Mouse (Mus musculus) cerebellum, adult 8-10 months (tissue): ENCODE data around the gene Zfp30.

Source experiments
- DNase-seq: peaks from one replicate; pipeline ENCODE4 v3.0.0; 2022

Zfp30 gene

GRCm38 (mm10) chr7:29783871-29784551 is at the start of gene Zfp30:
Gene Zfp30, plus strand, starts transcription at chr7:29783998.
- peak; percentile 80 for DNase-seq

DNA sequence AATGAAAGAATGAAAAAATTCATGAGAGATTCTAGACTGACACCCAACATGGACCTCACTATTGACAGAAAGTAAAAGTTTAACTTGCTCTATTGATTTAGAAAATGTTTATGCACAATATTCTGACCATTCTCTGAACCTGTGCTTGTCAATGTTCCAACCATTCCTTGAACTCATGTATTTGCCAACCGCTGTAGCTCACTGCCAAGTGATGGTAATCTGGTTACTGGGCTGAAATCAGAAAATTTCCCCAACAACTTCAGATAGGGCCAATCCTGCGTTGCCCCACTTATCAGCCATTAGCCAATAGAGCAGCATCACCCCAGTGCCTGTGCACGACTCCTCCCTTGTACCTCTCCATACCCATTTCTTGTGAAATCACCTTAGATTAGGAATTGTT is 41.5 kb upstream of the Zfp30 start:
- DNase-seq, result no peak

- DNase-seq, result no peak
Measured at GRCm38 (mm10) chr7:29760476-29760875, 23.3 kb upstream of the Zfp30 start.

GRCm38 (mm10) chr7:29764702-29765101 is 19.1 kb upstream of the Zfp30 start:
- DNase-seq, result no peak

GRCm38 (mm10) chr7:29767058-29767686 is 16.6 kb upstream of the Zfp30 start:
- peak; percentile 83 for DNase-seq

DNA sequence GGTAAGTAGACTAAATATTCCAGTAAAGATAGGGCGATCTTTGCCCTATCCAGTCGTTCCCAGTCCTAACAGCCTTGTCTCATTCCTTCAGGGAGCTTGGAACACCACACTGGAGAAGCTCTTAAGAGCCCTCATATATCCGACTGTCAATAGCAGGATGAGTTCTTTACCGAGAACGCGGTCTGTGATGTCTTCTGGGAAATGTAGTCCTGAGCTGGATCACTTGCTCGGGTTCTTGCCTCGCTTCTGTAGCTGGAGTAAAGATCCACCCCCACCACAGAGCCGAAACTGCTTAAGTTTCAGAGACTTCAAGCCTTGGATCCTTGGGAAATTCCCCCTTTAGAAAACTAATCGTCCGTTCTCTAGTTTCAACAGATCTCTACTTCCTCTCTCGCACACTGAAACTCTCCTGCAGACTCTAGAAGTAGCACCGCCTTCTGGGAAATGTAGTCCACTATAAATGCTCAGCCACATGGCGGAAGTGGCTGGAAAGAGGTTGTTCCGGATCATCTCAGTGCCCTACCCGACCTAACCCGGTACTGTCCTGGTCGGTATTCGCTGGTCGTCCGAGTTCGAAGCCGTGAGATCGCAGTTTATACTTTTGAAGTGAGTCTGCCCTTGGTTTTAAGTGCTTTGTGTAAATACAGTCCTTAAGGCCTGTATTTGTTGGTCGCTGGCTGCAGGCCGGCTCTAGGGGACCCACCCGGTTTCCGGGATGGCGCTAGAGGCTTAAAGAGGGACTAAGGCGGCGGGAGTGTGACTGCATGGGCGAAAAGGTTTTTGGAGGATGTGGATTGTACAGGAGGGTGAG is 15.5 kb upstream of the Zfp30 start, which contains the start of gene Zfp84:
Gene Zfp84 (plus strand): TSS at position 463 of the 811 bp plus-strand sequence.
- peak; percentile 85 for DNase-seq

DNA sequence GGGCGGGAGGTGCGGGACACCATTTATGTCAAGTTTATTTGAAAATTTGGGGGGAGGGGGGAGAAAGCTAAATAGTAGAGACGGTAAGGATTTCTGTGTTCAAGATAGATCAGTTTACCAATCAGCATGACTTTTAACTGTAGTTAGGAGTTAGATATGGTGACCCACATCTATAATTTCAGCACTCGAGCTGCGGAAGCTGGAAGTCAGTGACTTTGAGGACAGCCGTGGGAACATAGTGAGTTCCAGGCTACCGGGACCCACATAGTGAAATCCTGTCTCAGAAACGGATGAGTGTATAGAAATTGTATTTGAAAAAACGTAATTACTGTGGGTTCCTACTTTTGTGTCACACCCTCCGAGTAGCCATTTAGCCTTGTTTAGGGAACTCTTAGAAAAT is 14.8 kb upstream of the Zfp30 start:
- no peak for DNase-seq

DNA sequence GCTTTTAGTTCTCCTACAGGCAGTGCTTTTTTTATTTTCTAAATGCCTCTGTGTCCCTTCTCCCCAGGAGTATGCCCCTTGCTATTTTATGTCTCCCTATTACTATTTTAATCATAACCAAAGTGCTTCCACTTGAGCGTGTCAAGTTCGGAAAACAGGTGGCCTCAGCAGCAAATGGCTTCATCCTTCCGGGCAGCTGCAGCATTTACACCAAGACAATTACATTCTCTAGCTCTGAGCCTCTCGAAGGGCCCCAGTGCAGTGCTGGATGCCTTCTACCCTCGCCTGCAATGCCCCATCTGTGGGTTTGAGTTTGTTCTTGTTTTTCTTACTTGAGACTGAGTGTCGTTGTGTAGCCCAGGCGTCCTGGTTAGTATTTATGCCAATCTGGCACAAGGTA is 10.3 kb upstream of the Zfp30 start:
- DNase-seq, result no peak

- DNase-seq, result no peak
Measured at GRCm38 (mm10) chr7:29774371-29774770, 9.4 kb upstream of the Zfp30 start.

- DNase-seq, result no peak
Measured at GRCm38 (mm10) chr7:29776568-29776967, 7.2 kb upstream of the Zfp30 start.

GRCm38 (mm10) chr7:29777372-29777771 is 6.4 kb upstream of the Zfp30 start:
- no peak for DNase-seq

DNA sequence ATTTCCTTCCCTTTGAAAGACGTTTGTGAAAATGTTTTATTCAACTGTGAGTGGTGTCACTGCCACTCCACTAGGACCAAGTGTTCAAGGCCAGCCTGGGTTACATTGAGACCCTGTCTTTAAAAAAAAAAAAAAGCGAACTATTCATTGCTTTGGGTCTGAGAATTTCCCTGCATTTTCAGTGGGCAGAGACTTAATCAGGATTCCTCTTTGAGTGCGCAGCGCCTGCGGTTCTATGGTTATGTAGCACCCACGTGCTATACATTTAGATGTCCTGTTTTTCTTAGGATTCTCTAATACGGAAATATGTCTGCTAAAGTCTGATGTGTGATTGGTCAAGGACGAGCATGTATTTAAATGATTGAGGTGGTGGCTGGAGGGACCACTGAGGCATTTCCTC is 1.2 kb downstream of the Zfp30 start:
- no peak for DNase-seq

- no peak for DNase-seq
Measured at GRCm38 (mm10) chr7:29785888-29786287, 2.1 kb downstream of the Zfp30 start.

DNA sequence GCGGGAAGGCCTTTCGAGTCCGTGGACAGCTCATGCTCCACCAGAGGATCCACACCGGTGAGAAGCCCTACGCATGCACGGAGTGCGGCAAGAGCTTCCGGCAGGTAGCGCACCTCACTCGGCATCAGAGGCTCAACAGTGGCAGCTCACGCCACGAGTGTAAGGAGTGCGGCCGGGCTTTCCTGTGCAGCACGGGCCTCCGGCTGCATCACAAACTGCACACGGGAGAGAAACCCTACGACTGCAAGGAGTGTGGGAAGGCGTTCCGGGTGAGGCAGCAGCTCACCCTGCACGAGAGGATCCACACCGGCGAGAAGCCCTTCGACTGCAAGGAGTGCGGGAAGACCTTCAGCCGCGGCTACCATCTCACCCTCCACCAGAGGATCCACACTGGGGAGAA is 9.1 kb downstream of the Zfp30 start:
- DNase-seq, result no peak

DNA sequence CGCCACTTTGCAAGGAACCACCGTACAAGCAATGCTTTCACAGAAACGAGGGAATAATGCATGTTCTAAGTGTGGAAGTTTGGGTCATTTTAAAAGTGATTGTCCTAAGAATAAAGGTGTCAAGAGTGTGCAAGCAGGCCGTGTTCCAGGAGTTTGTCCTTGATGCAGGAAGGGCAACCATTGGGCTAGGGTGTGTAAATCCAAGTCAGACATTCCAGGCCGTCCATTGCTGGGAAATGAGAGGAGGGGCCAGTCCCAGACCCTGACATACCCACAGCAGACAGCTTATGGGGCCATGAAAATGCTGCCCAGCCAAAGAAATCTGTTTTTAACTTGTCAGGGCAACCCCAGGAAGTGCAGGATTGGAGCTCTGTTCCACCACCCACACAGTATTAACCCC is 23.2 kb downstream of the Zfp30 start:
- no peak for DNase-seq

DNA sequence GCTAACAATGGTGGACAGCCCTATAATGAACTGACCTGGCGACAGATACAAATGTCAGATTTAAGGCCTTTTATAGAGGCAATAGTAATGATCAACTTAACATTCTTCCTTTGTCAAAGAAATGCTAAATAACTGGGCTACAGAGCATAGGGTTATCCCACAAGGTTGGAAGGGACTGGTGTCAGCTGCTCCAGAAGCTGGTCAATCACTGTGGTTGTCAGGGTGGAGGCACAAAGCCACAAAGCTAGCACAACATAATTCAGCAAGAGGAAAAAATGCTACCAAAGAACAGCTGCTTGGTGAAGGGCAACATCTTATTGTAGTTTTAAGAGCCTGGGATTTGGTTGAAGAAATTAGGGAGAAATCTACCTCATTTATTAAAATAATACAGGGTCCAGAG is 28.4 kb downstream of the Zfp30 start:
- no peak for DNase-seq

- no peak for DNase-seq
Measured at GRCm38 (mm10) chr7:29814381-29814780, 30.6 kb downstream of the Zfp30 start.

DNA sequence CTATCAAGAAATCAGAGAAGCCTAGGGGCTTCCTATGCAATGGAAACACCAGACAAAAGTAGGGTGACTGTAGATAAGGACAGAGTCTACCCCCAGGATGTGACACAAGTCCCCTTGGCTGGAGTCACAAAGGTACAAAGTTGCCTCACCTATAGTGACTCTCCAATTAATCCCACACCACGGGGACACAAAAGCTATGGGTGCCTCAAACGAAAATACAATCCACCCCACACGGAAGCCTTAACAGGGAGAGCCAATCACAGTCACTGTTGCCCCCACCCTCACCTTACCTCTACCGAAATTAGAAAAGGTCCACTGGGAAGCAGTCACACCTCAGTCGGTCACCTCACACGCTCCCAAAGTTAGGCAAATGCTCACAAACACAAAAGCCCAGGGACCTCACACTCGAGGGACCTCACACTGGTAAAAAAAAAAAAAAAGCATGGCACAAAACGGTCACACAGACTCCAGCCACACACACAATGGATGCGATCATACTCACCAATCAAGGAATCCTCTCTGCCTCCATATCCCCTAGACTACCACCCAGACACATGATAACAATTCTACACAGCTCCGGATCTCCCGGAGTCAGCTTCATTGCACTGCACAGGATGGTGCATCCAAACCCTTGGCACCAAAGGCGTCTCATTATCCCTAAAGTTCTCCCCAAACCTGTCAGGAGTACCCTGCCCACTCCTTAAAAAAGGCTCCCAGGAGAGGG is 31.4 kb downstream of the Zfp30 start:
- DNase-seq, result no peak

DNA sequence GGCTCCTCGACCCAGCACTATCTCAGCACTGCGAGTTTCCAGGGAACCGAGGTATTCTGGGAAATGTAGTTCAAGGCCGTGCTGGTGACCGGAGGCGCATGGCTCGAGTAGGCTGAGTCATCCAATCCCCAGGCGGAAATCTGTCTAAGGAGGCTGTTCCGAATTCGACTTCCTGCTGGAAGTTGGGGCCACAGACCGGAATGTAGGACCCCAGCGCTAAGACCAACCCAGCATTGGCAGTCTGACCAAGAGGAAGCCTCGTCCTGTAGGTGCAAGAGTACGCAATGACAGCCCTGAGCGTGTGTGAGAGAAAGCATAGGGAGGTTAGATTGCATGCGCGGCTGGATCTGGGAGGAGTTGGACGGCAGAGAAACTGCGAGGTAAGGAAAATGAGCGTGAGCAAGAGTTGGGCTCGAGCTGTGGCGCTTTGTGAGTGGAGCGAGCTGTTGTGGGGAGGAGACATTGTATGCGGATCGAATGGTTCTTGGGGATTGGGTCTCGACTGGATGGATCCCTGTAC is 32.2 kb downstream of the Zfp30 start, which contains the start of gene Zfp790:
Gene Zfp790 (plus strand): TSS at position 205 of the 520 bp plus-strand sequence.
- peak; percentile 81 for DNase-seq

DNA sequence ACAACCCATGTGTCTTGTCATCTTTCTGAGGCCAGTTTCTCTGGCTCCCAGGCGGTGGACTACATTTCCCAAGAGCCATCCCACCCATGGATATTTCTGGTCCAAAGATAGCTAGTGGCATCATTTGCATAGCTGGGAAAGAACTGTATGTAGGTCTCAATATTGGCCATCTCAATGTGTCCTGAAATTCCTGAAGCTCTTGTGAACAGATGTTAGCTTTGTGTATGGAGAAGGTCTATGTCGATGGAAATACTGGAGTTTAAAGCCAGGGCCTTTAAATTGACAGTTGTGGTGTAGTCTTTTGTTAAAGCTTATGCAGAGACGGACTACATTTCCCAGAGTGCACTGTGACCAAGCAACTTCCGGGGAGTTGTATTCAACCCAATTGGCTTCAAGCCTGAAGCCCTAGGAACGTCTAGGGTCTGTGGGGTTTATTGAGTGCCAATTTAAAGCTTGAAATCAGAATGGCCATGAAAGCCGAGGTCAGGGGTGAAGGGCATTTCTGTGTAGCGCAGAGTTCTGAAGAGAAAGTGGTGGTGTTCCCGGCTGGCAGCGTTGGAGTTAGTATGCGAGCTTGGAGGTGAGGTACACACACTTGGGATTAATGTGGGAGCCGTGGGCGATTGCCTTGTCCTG is 34.9 kb downstream of the Zfp30 start:
- DNase-seq, result peak; percentile 69

DNA sequence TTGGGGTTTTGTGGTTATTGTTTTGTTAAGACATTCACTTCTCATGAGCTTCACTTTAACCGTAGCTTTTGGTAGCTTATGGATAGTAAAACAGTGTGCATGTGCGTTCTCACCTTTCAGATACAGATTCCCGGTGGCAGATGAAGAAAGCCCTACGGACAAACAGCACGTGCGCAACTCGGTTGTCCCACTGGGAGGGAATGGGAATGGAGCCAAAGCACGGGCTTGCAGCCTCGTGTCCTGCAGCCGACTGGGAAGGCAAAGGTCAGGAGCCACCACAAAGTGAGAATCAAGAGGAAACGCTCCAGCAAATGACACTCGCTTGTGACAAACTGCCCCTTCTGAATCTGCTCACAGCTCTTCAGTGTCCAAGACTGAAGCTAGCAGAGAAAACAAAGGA is 44.2 kb downstream of the Zfp30 start:
- DNase-seq, result no peak

DNA sequence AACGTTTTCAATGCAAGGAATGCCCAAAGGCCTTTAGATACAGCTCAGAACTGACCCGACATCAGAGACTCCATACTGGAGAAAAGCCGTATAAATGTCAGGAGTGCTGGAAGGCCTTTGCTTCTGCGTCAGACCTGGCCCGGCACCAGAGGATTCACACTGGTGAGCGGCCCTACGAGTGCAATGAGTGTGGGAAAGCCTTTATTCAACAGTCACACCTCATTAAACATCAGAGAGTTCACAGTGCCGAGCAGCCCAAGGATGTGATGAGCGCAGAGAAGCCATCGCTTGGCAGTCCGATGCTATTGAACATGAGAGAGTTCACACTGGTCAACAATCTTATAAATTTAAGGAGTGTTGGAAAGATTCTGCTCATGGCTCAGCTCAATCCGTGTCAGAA is 46.0 kb downstream of the Zfp30 start:
- DNase-seq, result no peak
